Mouse (Mus musculus) hindbrain, postnatal 0 days (tissue): Measurements from ENCODE around the gene Tmem108. TPM values are rescaled to one million over a fixed set of nuclear protein-coding genes. Genes with fewer than 3 reads are reported as not detected.

Experiments
- ATAC-seq: fragments of 200-750 bp; cut with Nextera tagmentation; 2 replicates; pipeline ENCODE4 v1.8.0; 2017; ENCODE audit warnings: mild to moderate bottlenecking, moderate TSS enrichment, moderate library complexity
- DNase-seq: peaks from one replicate; pipeline ENCODE4 v3.0.0-alpha.2; 2015; ENCODE audit warnings: low spot score
- H3K27ac ChIP-seq: fragments of 300-500 bp; sonication (generic); 2 replicates; pipeline ENCODE4 v1.5.1; 2014; ENCODE audit warnings: mild to moderate bottlenecking
- H3K27me3 ChIP-seq: fragments of 300-500 bp; sonication (generic); 2 replicates; pipeline ENCODE4 v1.6.1; 2014; ENCODE audit warnings: low read length, mixed read lengths; ENCODE audit not compliant: insufficient read depth
- H3K36me3 ChIP-seq: fragments of 300-500 bp; sonication (generic); 2 replicates; pipeline ENCODE4 v1.6.1; 2014; ENCODE audit warnings: low read length, mixed read lengths; ENCODE audit not compliant: insufficient read depth
- H3K4me1 ChIP-seq: fragments of 300-500 bp; sonication (generic); 2 replicates; pipeline ENCODE4 v1.6.1; 2014; ENCODE audit warnings: antibody characterized with exemption, low read length, mixed read lengths; ENCODE audit not compliant: insufficient read depth
- H3K4me2 ChIP-seq: fragments of 300-500 bp; sonication (generic); 2 replicates; pipeline ENCODE4 v1.6.1; 2014; ENCODE audit warnings: low read depth, mild to moderate bottlenecking, low read length, moderate library complexity, mixed read lengths
- H3K4me3 ChIP-seq: fragments of 300-500 bp; sonication (generic); 2 replicates; pipeline ENCODE4 v1.5.1; 2014; ENCODE audit warnings: low read length
- H3K9ac ChIP-seq: fragments of 300-500 bp; sonication (generic); replicated peaks from 2 replicates; pipeline ENCODE4 v1.6.1; 2014; ENCODE audit warnings: mild to moderate bottlenecking, low read length, moderate library complexity, mixed read lengths
- H3K9me3 ChIP-seq: fragments of 300-500 bp; sonication (generic); 2 replicates; pipeline ENCODE4 v1.6.1; 2016; ENCODE audit warnings: low read length, mixed read lengths
- CTCF ChIP-seq: IDR thresholded peaks from 2 replicates; pipeline ENCODE4 v1.5.1; 2016; ENCODE audit warnings: antibody characterized with exemption, control low read depth, low read depth
- WGBS: fragments of 180-500 bp; shearing (Covaris S2); extraction: QIAGEN DNeasy Blood & Tissue Kit; methylation state at CpG from one replicate; pipeline ENCODE4 v1.1.7; 2014; 5-methylcytosine and 5-hydroxymethylcytosine counted together
- polyA plus RNA-seq: library from polyadenylated mRNA; unstranded; fragments of >200 nt; fragmentation: Nextera tagmentation; extraction: Ambion mirVana; gene quantifications from 2 replicates; pipeline ENCODE4 v1.2.1, GENCODE M21; 2015
- total RNA-seq: library from RNA; depleted of rRNA; stranded (reverse); fragments of >200 nt; gene quantifications from 2 replicates; pipeline ENCODE4 v1.2.3, GENCODE M21; 2014

The Tmem108 gene
- total and polyA plus RNA-seq, 2 experiments from 2014 or later = 21.5 to 24.4 TPM

DNA sequence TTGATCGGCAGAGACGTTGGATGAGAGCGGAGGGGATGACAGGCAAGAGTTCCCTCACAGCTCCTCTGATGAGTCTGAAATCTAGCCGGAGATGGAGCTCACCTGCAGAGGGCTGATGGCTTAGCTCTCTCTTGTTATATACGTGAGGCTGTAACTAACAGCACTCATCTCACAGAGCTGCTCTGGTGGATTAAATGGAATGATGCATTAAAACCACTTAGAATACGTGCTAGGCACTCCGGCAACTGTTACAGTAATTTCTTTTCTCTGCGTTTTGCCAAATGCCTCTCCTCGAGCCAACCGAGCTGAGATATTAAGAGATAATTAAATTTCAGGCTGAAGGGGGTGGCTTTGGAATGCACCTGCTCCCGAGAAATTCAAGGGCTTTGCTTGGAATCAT lies 97.5 kb downstream of the Tmem108 start:
- Histone ChIP-seq H3K27ac (peak overlapping the region; percentile 36; the same call in 1 of the 2 replicates), H3K4me3 (no peak overlapping the region), H3K36me3 (no peaks in the 10 kb centered on the region), H3K4me1 (peaks cover 10% of the 10 kb centered on the region; the same call in 1 of the 2 replicates), H3K4me2 (no peak overlapping the region), H3K9me3 (no peaks in the 10 kb centered on the region), H3K27me3 (no peaks in the 10 kb centered on the region), H3K9ac (no peak overlapping the region)
- 36% methylated on average over 11 of the region's 11 CpGs for WGBS
- TF ChIP-seq CTCF = no peak
- DNase-seq = peak; percentile 27
- ATAC-seq = no peak; the same call in 1 of the 2 replicates

DNA sequence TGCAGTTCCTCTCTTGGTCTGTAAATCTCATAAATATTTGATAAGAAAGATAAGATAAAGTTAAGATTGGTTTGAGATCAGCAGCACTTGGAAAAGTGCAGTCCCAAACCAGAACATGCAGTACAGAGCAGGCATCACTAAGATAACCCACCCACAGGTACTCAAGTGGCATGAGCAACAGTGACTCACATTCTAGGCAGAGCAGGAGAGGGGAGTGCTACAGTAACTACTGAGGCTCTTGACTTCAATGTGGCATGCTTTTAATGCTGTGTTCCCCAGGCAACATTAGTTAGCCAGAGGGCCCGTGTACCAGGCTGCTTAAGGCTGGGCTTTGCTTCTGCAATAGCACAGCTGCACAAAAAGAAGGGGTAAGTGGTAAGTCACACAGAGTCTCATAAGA lies 99.8 kb downstream of the Tmem108 start:
- Histone ChIP-seq H3K4me2 (no peak overlapping the region), H3K27ac (no peak overlapping the region), H3K4me3 (no peak overlapping the region), H3K9me3 (no peaks in the 10 kb centered on the region), H3K4me1 (peaks cover 17% of the 10 kb centered on the region), H3K27me3 (no peaks in the 10 kb centered on the region), H3K9ac (no peak overlapping the region), H3K36me3 (no peaks in the 10 kb centered on the region)
- WGBS = 40% methylated on average over 1 of the region's 1 CpGs
- DNase-seq = no peak
- no peak for TF ChIP-seq CTCF
- no peak for ATAC-seq

DNA sequence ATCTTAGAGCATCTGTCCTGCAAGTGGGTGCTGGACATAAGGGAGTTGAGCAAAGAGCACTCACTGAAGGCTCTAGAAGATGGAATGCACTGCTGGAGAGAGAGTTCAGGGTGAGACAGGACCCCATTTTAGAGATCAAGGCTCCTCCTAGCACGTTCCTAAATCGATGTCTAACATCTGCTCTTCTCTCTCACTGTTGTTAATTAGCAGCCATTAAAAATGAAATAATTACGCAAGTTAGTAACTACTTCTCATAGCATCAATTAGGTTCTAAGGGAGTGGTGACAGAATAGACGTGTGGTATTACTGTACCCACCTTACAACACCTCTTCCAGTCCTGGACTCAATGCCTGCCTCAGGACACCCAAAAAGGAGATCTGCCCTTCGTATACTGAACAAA lies 103.7 kb downstream of the Tmem108 start:
- TF ChIP-seq CTCF = no peak
- Histone ChIP-seq H3K36me3 (no peaks in the 10 kb centered on the region), H3K4me2 (no peak overlapping the region), H3K27me3 (no peaks in the 10 kb centered on the region), H3K9ac (no peak overlapping the region), H3K4me1 (peaks cover 19% of the 10 kb centered on the region), H3K9me3 (no peaks in the 10 kb centered on the region), H3K27ac (peak overlapping the region; percentile 37; the same call in 1 of the 2 replicates), H3K4me3 (no peak overlapping the region)
- no peak for ATAC-seq
- WGBS = 61% methylated on average over 5 of the region's 5 CpGs
- DNase-seq = no peak

DNA sequence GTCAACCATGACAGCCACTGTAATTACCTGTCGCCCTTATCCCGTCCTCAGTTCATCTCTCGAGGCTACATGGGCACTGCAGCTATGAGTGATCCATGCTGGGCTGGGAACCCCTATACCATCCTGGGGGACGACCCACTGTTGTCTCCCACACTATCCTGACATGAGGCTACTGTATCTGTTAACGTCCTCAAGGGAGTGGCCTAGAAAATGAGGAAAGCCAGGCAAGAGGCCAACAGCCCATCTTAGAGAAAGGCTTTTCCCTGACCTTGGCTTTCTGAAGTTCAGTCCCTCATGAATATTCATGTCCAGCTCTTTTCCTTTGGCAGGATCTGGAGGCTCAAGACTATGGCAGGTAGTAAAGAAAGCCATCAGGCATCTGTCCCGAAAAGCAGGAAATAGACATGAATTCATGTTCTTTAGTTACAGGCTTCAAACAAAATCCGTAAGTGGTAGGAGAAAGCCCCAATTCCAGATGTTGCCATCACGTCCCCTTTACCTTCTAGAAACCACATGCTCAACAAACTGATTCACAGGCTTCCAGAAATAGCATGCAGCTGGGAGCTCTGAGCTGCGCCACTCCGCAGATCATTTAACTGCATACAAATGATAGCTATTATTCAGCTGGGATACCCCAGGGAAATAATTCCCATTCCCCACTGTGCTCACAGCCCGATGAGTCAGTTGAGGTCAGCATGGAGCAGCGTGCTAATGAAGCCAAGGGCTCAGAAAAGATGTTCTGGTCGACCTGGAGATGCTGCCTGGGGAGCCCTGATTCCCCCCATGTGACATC lies 104.3 kb downstream of the Tmem108 start:
- H3K9me3 ChIP-seq = no peaks in the 10 kb centered on the region
- WGBS = 19% methylated on average over 13 of the region's 13 CpGs
- H3K36me3 ChIP-seq = no peaks in the 10 kb centered on the region
- H3K9ac ChIP-seq = no peak overlapping the region
- H3K27ac ChIP-seq = peak overlapping the region; percentile 37; the same call in 1 of the 2 replicates
- no peak overlapping the region for H3K4me2 ChIP-seq
- no peak for TF ChIP-seq CTCF
- peaks cover 19% of the 10 kb centered on the region for H3K4me1 ChIP-seq
- DNase-seq (peak; percentile 65), ATAC-seq (peak; percentile 57; the same call in 1 of the 2 replicates)
- H3K4me3 ChIP-seq = no peak overlapping the region
- H3K27me3 ChIP-seq = no peaks in the 10 kb centered on the region

DNA sequence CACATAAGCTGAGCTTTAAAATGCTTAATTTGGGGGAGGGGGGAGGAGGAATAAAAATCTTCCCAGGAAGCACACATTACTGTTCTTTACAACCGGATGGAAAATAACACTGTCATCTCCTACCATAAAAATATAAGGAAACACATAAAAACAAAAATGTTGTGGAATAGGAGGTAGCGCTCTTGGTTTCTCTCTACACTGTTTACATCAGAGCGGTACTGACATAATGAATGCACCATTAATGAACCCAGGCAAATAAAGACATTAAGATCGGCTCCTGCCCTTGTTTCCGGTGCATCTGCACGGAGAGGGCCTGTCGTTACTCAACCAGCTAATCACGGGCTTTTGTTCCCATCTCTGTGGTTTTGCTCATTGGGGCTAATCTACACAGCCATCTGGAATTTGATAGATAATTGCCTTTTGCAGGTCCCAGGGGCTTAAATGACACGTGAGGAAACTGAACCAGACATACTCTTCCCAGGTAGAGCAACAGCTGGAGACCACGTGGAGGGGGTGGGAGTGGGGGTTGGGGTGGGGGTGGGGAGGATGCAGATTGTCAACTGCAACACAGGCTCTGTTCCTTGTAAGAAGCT lies 107.5 kb downstream of the Tmem108 start:
- ATAC-seq = peak; percentile 33; the same call in 1 of the 2 replicates
- peaks cover 19% of the 10 kb centered on the region for H3K4me1 ChIP-seq

DNA sequence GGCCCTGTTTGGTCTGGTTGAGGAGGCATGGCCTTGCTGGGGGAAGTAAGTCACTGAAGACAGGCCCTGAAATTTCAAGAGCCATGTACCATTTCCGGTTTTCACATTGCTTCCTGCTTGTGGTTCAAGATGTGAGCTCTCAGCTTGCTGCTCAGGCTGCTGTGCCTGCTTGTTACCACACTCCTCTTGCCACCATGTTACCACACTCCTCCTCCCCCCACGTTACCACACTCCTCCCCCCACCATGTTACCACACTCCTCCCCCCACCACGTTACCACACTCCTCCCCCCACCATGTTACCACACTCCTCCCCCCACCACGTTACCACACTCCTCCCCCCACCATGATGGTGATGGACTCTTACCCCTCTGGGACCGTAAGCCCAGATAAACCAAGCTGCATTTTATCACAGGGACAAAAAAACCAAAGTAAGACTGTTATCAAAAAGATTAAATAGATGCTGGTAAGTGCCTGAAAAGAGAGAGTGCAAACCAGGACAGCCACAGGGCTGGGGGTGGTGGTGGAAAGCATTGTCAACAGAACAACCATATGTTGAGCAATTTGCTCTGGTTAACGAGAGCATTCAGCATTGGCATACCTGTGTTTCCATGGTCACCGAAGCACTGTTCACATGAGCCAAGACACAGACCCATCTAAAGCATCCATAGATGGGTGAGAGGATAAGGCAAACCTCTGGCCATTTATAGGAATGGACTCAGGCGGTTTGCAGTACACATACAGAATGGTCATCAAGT lies 109.3 kb downstream of the Tmem108 start:
- Histone ChIP-seq H3K4me3 (no peak overlapping the region), H3K27me3 (no peaks in the 10 kb centered on the region), H3K36me3 (no peaks in the 10 kb centered on the region), H3K9me3 (no peaks in the 10 kb centered on the region), H3K4me2 (no peak overlapping the region), H3K9ac (no peak overlapping the region), H3K27ac (no peak overlapping the region), H3K4me1 (peaks cover 12% of the 10 kb centered on the region)
- ATAC-seq = peak; percentile 53; the same call in 1 of the 2 replicates
- peak; percentile 21 for DNase-seq
- 60% methylated on average over 8 of the region's 8 CpGs for WGBS
- TF ChIP-seq CTCF = no peak

More for the DNA sequence above, 107.5 kb downstream of the Tmem108 start:
- Histone ChIP-seq H3K9me3 (no peaks in the 10 kb centered on the region), H3K27ac (peak overlapping the region; percentile 15; the same call in 1 of the 2 replicates), H3K9ac (no peak overlapping the region), H3K27me3 (no peaks in the 10 kb centered on the region), H3K36me3 (no peaks in the 10 kb centered on the region), H3K4me3 (no peak overlapping the region), H3K4me2 (0 out of 2 replicates have a peak overlapping the region, but pooled peaks have one; percentile 10)
- WGBS = 20% methylated on average over 10 of the region's 10 CpGs
- TF ChIP-seq CTCF = no peak
- DNase-seq = peak; percentile 65
